Mouse (Mus musculus) heart, postnatal 0 days (tissue): ENCODE results near the gene Ifit2.

Experiments
- CTCF ChIP-seq: IDR thresholded peaks from 2 replicates; pipeline ENCODE4 v1.5.1; 2016; ENCODE audit warnings: antibody characterized with exemption, control low read depth, low read depth
- EP300 ChIP-seq: IDR thresholded peaks from 2 replicates; pipeline ENCODE4 v1.6.1; 2016; ENCODE audit warnings: antibody characterized with exemption, low read depth

DNA sequence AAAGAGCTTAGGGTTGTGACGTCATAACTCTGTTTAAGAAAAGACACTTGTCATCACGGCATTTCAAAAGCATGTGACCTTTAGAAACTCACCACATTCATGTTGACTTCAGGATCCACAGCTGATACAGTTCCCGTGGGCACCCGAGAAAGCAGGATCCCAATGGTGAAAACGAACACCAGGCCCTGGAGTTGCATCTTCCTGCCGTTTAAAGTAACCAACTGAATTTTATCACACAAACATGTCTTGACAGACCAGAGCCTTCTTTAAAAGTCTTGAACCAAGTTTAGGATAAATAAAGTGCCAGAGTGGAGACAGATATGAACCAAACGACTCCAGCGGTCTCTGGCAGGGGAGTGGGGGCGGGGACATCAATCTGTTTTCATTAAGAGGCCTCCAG is 25.8 kb upstream of the Ifit2 start:
- TF ChIP-seq CTCF (no peak), EP300 (no peak)
